Mouse (Mus musculus) kidney, adult 2 months (tissue): ENCODE data around the gene Aqp7.

ENCODE experiments used
- CTCF ChIP-seq: fragments of 200-500 bp; conservative IDR thresholded peaks from 2 replicates; pipeline ENCODE4 v1.5.1; 2011; ENCODE audit warnings: low read depth, mild to moderate bottlenecking, control low read depth, low read length, moderate library complexity, mixed read lengths; ENCODE audit not compliant: insufficient read depth, insufficient read length
- POLR2A ChIP-seq: fragments of 200-500 bp; IDR thresholded peaks from one replicate; pipeline ENCODE4 v1.6.1; 2011; ENCODE audit warnings: low read depth, low read length, control low read depth

GRCm38 (mm10) chr4:41026086-41026787, 21.7 kb downstream of the Aqp7 start:
- TF ChIP-seq CTCF: no peak
- no peak for TF ChIP-seq POLR2A
